Mouse (Mus musculus): Measurements from ENCODE around the gene Gns.

Gns gene

GRCm38 (mm10) chr10:121432041-121432634 lies 67.2 kb downstream of the Gns start:
- no peak for DNase-seq

GRCm38 (mm10) chr10:121432635-121433280 lies 67.9 kb downstream of the Gns start:
- DNase-seq: no peak

- DNase-seq: no peak
These were observed 69.7 kb downstream of the Gns start for GRCm38 (mm10) chr10:121434441-121435103.

- DNase-seq: peak; percentile 62
These were observed 70.8 kb downstream of the Gns start for GRCm38 (mm10) chr10:121435546-121436257.

GRCm38 (mm10) chr10:121436258-121436645 lies 71.4 kb downstream of the Gns start:
- no peak for DNase-seq

- DNase-seq: no peak
These were observed 71.8 kb downstream of the Gns start for GRCm38 (mm10) chr10:121436693-121437092.

- no peak for DNase-seq
These were observed 73.2 kb downstream of the Gns start for GRCm38 (mm10) chr10:121438109-121438508.

- no peak for DNase-seq
These were observed 74.4 kb downstream of the Gns start for GRCm38 (mm10) chr10:121439310-121439731.

- DNase-seq: no peak
These were observed 78.9 kb downstream of the Gns start for GRCm38 (mm10) chr10:121443791-121444190.

GRCm38 (mm10) chr10:121444198-121444597 lies 79.3 kb downstream of the Gns start:
- no peak for DNase-seq

- DNase-seq: no peak
These were observed 80.9 kb downstream of the Gns start for GRCm38 (mm10) chr10:121445808-121446207.

Data from kidney, adult 8-10 months (tissue).